Mouse (Mus musculus) layer of hippocampus, postnatal 36 days (tissue): ENCODE measurements at regions not wholly inside any gene's neighbourhood (a gene's known extent, or its start where the extent isn't known, plus 50 kb on each side); places are given as distances from the start of the nearest gene placed in this dataset.
A peak's percentile ranks its signal among the peaks of the same experiment; 100 is the strongest.

ENCODE experiments used
- DNase-seq, 2 experiments: peaks; one replicate each; pipeline ENCODE4 v3.0.0; 2022

DNA sequence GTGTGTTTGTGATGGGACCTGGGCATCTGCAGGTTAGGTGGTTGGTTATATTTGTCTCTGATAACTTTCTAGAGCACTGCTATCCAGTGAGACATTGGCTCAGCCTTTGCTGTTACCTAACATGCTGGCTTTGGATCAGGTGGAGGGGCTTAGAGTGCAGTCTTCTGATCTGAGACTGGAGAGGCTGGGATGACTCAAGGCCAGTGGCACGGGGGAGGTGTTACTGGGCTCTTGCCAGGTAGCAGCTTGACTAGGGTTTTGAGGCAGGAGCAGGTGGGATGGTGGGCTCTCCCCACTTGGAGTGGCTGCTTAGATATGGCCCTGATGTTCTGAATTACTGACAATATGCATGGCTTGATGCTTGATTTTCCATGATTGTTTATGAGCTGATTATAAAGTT lies 236.0 kb downstream of the Zfp704 start:
- no peak for DNase-seq

DNA sequence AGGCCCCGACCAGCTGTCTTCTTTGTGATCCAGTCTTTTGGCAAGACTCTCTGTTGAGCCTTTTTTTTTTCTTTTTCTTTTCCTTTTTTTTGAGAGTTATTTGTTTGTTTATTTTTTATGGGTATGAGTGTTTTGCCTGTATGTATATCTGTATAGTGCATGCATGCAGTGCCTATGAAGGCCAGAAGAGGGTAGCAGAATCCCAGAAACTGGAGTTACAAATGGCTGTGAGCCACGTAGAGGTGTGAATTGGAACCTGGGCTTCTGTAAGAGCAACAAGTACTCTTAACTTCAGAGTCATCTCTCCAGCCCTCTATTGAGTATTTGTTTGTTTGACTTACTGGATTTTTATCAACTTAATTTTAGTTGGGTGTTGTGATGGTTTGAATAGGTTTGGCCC lies 239.8 kb downstream of the Zfp704 start:
- no peak for DNase-seq

DNA sequence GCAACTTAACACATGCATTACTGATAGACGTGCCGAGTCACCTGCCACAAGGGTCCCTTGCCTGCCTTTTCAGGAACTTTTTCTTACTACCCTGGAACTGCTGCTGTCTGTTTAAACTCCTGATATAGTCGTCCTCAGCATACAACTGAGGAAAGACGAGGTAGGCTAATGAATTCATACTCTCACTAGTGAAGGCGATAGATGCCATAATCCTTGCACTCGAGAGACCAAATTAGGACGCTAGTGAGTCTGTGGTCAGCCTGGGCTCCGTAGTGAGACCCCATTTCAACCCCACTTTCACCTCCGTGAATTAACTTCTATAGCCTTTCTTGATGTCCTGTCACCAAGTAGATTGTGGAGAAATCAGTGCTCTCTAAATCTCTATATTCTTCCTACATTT lies 244.1 kb downstream of the Zfp704 start:
- no peak for DNase-seq

DNA sequence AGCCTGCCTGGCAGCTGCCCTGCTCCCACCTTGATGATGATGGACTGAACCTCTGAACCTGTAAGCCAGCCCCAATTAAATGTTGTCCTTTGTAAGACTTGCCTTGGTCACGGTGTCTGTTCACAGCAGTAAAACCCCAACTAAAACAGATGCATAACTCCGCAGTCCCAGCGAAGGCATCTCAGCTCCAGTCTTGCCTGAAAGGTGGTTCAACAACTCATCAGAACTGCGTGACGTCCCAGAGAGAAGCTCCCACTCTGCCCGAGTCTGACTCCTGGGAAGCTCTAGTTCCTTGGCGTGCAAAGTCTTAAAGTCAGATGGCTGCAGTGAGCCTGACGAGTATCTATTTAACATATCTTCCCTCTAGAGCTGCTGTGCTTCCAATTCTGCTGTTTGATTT lies 250.7 kb downstream of the Zfp704 start:
- no peak for DNase-seq

DNA sequence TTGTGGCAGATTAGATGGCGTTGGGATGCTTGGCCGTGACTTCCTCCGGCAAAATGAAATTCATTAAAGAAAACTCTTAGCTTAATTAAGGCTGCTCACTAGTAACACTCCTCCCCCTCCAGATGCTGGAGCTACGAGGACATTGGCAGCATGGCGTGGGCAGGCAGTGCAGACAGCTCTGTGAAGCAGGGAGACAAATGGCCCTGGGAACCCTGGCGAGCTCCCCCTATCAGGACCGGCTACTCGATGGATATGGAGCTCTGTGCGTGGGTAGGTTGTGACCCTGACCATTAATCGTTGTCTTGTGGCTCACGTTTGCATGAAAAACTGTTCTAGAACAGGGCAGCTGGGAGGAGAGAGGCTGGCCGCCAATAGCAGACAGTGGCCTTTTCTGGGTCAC lies 251.8 kb downstream of the Zfp704 start:
- peak in 1 of 2 experiments; percentile 33 for DNase-seq

DNA sequence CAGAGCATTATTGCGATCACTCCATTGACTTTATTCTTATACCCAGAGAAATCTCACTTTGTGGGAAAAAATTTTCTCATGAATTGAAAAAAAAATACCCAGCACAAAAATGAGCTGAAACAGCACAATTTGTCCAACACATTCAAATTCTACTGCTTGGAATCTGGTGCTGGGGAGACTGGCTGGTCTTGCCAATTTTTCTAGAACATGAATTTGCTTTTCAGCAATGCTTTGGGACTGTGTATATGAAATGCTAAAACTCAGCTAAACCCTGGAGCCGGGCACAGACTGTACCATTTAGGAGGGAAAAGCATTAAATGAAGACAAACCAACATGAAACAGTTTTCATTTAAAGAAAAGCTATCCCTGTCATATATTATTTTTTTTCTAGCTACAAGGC lies 252.2 kb downstream of the Zfp704 start:
- no peak for DNase-seq

DNA sequence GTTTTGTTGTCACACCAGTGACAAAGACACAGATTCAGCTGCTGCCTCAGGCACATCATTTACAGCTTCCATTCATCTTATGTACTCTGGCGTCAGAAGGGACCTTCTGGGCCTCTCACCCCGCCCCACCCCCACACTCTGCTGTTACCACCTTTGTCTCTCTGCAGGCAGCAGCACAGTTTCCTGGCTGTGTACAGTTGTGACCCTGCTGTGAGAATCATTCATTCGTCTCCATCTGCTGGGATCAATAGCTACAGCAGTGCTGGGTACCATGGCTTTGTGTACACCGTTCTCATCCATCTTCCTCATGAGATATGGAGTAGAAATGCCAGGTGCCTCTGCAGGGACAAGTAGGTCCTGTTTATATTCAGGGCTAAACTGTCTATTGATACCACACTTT lies 254.0 kb downstream of the Zfp704 start:
- DNase-seq: no peak

DNA sequence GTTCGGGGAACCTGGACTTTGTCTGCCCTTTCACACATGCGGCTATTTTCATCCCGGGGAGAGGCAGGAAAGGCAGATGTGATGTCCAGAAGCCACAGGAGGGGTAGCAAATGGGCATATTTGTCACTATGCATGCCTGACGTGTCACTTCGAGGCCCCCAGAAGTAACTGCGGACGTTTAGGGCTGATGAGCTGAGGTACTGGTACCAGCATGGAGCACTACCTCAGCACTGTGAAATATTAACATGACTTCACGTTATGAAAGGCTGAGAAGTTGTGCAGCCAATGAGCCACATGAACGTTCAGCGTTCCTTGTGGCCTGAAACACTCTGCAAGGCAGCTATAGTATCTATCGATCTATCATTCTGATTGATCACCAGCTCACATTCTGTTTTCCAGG lies 255.1 kb downstream of the Zfp704 start:
- no peak for DNase-seq

DNA sequence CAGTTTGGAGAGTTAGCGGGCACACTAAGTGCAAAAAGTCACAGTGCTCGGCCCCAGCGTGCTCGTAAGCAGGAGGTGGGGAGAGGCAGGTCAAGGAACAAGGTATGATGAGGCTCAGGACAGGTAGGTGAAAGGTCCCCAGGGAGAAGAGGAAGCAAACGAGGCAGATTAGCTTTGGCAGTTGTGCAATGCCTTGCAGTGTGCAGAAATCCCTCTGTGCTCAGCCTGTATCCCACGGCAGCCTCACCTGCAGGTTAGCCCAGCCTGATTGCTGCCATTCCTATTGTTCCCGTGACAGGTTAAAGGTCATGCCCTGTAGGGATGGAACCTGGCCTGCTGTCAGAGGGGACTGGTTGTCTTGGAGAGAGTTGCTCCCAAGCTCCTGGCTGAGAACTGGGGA lies 257.6 kb downstream of the Zfp704 start:
- DNase-seq: no peak

DNA sequence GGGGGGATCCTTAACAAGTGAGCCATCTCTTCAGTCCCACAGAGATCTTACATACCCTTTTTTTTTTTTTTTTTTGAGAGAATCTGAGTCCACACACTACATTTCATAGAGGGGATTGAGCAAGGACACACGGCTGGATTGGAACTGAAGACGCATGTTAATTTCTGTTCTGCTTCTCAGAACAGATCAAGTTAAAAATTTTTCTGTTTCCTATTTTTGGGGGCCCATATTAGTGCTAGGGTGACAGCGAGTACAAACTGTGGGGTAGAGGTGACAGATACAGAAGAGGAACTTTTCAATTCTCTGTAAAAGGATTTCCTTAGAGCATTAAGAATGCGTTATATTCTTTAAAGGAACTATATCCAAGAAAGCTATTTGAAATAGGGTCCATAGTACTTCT lies 260.1 kb downstream of the Zfp704 start:
- no peak for DNase-seq

DNA sequence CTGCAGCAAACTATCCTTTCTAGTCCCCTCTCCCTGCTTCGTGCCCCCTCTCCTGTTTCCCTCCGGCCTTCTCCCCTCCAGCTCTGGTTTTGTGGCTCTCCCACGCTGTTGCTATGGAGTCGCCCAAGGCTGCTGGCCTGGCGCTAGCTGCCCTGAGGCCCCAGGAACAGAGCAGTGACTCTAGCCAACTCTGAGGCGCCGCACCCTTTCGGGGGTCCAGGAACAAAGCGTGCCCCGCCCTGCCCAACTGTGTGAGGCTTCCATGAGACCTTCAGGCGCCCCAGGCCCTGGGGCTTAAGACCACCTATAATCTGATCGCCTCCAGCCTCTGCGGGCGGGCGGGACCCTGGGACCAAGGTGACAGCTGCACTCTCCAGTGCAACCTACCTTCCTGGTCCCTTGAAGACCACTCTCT lies 262.4 kb downstream of the Zfp704 start:
- no peak for DNase-seq

DNA sequence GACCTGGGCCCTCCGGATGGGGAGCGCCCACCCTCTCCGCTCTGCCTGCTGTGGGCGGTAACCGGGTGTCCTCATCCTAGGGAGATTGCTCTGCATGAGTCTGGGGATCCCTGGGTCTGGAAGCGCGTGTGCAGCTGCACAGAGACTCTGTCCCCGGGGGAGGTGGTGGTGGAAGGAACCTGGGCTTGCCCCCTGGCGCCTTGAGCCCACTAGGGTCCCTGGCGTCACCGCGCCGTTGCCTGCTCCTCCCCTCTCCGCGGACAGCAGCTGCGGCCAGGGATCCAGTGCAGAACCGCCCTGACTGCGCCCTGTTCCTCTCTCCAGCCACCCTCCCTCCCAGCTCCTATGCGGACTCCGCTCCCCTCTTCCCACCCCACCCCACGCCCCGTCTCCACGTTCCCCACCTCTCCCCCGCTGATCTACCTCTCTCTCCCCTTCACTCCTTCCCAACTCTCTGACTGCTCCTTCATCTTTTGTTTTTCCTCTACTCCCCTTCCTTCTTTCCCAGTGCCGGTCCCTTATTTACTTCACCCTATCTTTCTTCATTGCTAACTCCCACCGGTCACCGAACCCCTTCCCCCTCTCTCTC lies 262.9 kb downstream of the Zfp704 start:
- no peak for DNase-seq

DNA sequence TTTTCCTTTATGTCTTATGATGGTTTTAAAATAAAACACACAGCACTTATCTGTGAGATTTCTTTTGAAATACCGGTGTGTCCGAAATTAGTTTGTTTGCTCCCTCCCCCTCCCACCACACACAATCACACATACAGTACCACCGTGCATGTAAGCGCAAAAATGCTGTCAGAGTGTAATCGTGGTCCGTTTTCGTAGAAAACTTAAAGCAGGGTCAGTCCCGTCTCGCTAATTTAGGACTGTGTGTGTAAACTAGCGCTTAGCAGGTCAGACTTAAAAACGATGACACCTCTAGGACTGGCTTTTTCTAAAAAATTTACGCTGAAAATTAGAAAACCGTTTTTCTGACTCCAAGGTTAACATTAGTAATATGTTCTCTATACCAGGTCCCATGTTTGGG lies 263.5 kb downstream of the Zfp704 start:
- DNase-seq: no peak

DNA sequence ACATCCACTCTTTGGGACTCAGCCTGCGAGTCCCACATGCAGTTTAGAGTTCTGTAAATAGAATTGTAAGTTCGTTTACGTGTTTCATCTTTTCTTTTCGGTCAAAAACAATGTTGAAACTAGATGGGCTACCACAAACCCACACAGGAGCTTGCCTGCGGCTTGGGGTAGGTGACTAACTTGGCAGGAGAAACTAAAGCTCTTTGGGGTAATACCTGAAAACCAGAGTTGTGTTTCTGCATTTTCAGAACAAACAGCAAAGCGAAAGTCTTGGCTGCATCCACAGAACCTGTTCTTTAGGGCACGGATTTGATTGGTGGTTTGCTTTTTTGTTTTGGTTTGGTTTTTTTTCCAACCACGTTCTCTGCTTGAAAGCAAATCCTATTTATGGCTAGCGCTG lies 264.0 kb downstream of the Zfp704 start:
- DNase-seq: no peak

DNA sequence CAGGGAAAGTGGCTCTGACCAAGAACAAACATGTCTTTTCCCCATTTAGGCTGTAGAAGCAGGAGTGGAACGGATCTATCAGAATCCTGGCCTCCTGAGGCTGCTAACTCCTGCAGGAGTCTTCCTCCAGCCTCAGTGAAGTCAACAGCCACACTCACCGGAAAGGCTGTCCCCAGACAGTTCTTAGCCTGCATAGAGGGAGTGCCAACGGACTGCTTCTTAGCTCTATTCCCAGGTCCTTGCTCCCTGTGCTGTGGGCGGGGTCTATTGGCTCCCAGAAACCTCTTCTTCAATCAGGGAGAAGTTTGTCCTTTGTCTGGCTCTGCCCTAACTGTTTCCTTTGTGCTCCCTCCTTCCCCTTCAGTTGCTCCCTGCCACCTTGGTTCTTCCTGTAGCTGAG lies 266.3 kb downstream of the Zfp704 start:
- no peak for DNase-seq

DNA sequence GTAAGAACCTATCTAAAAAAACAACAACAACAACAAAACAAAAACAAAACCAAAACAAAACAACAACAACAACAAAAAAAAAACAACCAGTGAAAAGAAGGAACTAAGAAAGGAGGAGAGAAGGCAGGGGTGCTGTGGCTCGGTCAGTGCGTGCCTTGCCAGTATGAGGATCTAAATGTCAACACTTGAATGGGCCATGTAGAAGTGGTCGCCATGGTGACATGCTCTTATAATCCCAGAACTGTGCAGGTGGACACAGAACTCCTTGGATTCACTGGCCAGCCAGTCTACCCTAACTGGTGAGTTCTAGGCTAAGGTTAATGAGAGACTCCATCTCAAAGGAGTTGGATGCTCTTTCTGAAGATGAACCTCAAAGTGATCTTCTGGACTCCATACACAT lies 267.7 kb downstream of the Zfp704 start:
- DNase-seq: no peak

DNA sequence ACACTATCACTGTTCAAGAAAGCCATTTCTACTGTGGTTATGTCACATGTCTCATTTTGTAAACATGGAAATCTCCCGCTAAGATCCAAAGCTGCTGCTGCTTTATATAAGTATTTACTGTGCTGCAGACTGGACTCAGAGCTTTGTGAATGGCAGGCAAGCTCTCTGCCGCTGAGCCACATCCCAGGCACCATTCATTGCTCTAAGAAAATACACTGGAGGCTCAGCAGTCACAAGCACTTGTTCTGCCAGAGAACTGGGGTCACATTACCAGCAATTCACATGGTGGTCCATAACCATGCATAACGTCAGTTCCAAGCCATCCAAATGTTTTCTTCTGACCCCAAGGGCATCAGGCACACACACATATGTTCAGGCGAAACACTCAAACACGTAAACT lies 268.2 kb downstream of the Zfp704 start:
- no peak for DNase-seq

DNA sequence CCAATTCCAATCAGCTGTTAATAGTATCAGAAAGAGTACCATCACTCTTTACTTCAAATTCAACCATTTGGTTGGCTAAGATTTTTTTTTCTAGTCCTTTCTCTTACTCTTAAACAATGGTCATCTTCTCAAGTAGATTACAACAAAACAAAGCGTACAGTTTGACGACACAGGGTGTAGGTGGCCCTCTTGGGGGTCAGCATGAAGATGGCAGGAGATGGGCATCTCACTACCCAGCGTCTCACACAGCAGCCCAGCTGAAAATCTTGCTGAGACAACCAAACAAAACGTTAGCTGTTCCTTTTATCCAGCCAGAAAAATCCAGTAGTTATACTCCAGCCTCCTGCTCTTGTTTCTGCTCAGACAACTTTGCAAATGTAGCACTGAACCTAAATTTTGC lies 268.6 kb downstream of the Zfp704 start:
- DNase-seq: no peak

DNA sequence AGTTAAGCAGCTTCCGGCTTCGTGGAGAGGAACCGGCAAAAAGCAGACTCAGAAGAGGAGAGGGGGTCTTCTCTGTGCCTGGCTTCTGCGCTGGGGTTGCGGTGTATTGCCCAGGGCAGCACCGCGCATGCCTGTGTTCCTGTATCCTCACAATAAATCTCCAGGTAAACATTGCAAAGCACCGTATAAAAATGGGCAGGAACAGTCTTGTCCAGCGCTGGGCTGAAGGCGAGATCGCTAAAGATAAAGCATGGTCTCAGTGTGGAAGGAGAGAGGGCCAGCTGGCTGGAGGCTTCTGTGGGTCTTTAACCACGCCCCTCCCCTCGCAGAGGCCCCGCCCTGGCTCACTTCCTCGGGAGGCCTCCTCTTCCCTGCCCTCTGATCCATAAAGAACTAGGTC lies 269.1 kb downstream of the Zfp704 start:
- DNase-seq: no peak

DNA sequence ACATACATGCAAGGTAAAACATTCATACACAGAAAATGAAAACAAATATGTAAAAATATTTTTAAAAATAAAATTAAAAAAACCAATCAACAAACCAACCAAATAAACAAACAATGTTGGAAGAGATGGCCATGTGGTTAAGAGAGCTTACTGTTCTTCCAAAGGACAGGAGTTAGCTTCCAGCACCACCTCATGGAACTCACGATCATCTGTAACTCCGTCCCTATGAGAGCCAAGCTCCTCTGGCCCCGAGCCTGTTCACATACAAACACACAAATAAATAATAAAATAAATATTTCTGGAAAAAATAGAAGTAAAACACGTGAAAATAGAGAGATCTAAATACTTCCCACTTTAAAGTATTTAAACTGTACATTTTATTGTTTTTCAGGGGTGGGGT lies 269.5 kb downstream of the Zfp704 start:
- no peak for DNase-seq

DNA sequence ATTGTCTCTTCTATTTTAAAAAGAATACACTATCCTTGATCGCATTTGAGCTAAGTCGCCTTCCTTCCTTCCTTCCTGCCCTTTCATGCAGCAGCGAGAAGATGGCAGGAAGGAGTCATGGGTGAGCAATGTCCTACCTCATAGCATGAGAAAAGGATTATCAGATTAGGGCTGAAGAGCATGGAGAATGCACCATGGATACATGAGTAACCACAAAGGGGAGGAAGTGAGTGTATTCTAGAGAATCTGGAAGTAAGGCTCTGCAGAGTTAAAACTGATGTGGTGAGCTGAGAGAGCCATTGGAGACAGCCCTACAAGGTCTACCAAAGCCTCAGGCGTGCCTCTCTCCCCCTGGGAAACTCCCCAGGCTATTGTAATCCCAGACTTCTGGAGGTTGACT lies 270.2 kb downstream of the Zfp704 start:
- DNase-seq: no peak

DNA sequence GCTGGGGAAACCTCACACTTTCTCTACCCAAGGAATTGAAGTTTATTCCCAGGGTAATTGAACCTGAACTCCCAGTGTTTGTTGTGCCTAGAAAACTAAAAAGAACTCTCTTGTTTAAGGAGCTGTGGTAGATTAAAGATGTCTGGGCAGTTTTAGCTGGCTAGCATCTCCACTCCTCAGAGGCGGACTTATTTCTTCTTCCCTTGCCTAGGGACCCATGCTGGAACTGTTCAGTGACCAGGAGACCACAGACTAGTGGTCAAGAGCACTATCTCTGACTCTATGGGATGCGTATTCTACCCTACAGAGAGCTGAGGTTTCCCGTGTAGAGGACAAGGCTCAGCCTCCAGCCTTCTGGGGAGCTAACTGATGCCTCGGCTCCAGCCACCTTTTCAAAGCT lies 274.3 kb downstream of the Zfp704 start:
- DNase-seq: no peak
